ENCODE assay signal across 8 mouse cellular contexts in the genomic region with DNA sequence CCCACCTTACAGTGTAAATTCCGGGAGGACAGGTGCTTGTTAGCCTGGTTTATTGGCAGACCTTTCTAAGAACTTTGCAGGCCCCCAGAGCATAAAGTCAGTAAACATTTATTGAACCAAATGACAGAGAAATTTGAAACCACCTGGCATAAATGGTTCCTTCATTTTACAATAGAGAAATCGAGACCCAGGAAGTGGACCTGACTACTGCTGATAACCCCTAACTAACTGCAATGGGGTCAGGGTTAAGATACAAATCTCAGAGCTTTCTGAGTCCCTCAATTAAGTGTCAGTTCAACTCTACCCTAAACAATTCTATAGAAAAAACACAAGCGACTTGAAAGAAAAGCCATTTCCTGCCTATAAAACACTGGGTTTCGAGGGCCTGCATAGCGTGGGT. TPM values are rescaled to one million over a fixed set of nuclear protein-coding genes. Genes with fewer than 3 reads are reported as not detected.
DNase-seq lines count a peak whose midpoint lies in the region; ATAC-seq and TF ChIP-seq lines count a peak whose summit lies in the region.

No protein-coding gene starts in this region.

- no peak for DNase-seq in heart, adult 2 months
- no peak for DNase-seq in heart, postnatal 4 days
- peak; percentile 55 for DNase-seq in thymus, postnatal 0 days (ENCODE audit: low spot score)
- no peak for DNase-seq in thymus, postnatal 25 days
- no peak for DNase-seq in ovary, postnatal 36 days (ENCODE audit: low spot score)
- DNase-seq in spleen, postnatal 14 days (ENCODE audit: low spot score in 2 of 2) = no peak
- no peak for DNase-seq in thymus, postnatal 36 days

- peaks cover 5% of the 10 kb centered on the region for H3K36me3 ChIP-seq in heart, adult 2 months (ENCODE audit: control insufficient read depth, insufficient read depth, low read length)
- no peaks in the 10 kb centered on the region for H3K36me3 ChIP-seq in liver, embryonic 12.5 days

- peaks cover 3% of the 10 kb centered on the region for H3K79me2 ChIP-seq in heart, adult 2 months (replicated peaks; ENCODE audit: control insufficient read depth, insufficient read depth, low read length)

- no peak for ATAC-seq in liver, embryonic 12.5 days

- peak overlapping the region; percentile 88 for H3K4me2 ChIP-seq in liver, embryonic 12.5 days

- intact Hi-C loops in heart, adult 2 months (cut with DNase I) = loop anchor here (5.0 kb wide), 1 partner anchor 206 kb away; a partner anchor contains a TSS

- TF ChIP-seq POLR2A in heart, adult 2 months (IDR thresholded peaks at IDR 0.05; ENCODE audit: insufficient read depth, low read depth, low read length) = no peak

- peak overlapping the region; percentile 68 for H3K4me3 ChIP-seq in heart, adult 2 months
- peak overlapping the region; percentile 99 for H3K4me3 ChIP-seq in liver, embryonic 12.5 days

- peaks cover 5% of the 10 kb centered on the region for H3K4me1 ChIP-seq in heart, adult 2 months (ENCODE audit: control insufficient read depth, insufficient read depth, low read length)
- H3K4me1 ChIP-seq in liver, embryonic 12.5 days = peaks cover 43% of the 10 kb centered on the region

- H3K27ac ChIP-seq in heart, adult 2 months = peak overlapping the region; percentile 80
- H3K27ac ChIP-seq in liver, embryonic 12.5 days = peak overlapping the region; percentile 84

- 30% methylated on average over 5 of the region's 5 CpGs for WGBS in heart, adult 2 months
- WGBS in liver, embryonic 12.5 days (ENCODE audit: insufficient replicate concordance) = 5% methylated on average over 5 of the region's 5 CpGs

- H3K9me3 ChIP-seq in liver, embryonic 12.5 days (replicated peaks) = no peaks in the 10 kb centered on the region

- H3K27me3 ChIP-seq in heart, adult 2 months (ENCODE audit: control insufficient read depth, insufficient read depth, low read length) = no peaks in the 10 kb centered on the region
- no peaks in the 10 kb centered on the region for H3K27me3 ChIP-seq in liver, embryonic 12.5 days (replicated peaks)

- H3K9ac ChIP-seq in heart, adult 2 months (ENCODE audit: low read depth, low read length) = peak overlapping the region; percentile 68
- peak overlapping the region; percentile 78 for H3K9ac ChIP-seq in liver, embryonic 12.5 days

- TF ChIP-seq CTCF in heart, adult 2 months (IDR thresholded peaks at IDR 0.05) = no peak

- no peak for TF ChIP-seq EP300 in heart, adult 2 months (IDR thresholded peaks at IDR 0.05; ENCODE audit: insufficient read depth, low read depth, low read length)

RNA-seq across cellular contexts. Expression of a gene that starts 0.9 kb away (rescaled TPM):
- 10 to 100 TPM; 57.4 to 63.4 TPM for total RNA-seq in heart, adult 2 months (2021)
- 26.5 and 35.7 TPM in 2 replicates for polyA plus RNA-seq in heart, adult 2 months (2012; rRNA removed)
- total RNA-seq in heart, postnatal 4 days (2021) = 10 to 100 TPM; 69.6 to 69.9 TPM
- 17.1 and 22.8 TPM in 2 replicates for polyA plus RNA-seq in thymus, postnatal 0 days (2015; fragmentation: Nextera tagmentation; extraction: Ambion mirVana)
- 41.6 and 42.4 TPM in 2 replicates for polyA plus RNA-seq in liver, embryonic 12.5 days (2016; fragmentation: Nextera tagmentation; extraction: Ambion mirVana)
